Mouse (Mus musculus) liver, postnatal 0 days (tissue): ENCODE results near the gene Epas1.

Experiments
- CTCF ChIP-seq: sonication (generic); IDR thresholded peaks from 2 replicates; pipeline ENCODE4 v1.5.1; 2016; ENCODE audit warnings: antibody characterized with exemption, low read depth
- EP300 ChIP-seq: IDR thresholded peaks from 2 replicates; pipeline ENCODE4 v1.6.1; 2016; ENCODE audit warnings: antibody characterized with exemption, low read depth, mild to moderate bottlenecking

GRCm38 (mm10) chr17:86731273-86731672, 22.2 kb upstream of the Epas1 start:
- TF ChIP-seq CTCF, result no peak
- no peak for TF ChIP-seq EP300
